Mouse (Mus musculus) CD4-positive, CD25-positive, alpha-beta regulatory T cell (primary cell): ENCODE measurements around the gene Slc2a3. TPM values are rescaled to one million over a fixed set of nuclear protein-coding genes. Genes with fewer than 3 reads are reported as not detected.

Source experiments
- polyA plus RNA-seq: library from polyadenylated mRNA; unstranded; fragments of 100-300 nt; shearing (Covaris generic); gene quantifications from one replicate; pipeline ENCODE4 v1.2.1, GENCODE M21; 2017

Gene Slc2a3
- polyA plus RNA-seq, result 95.4 TPM

DNA sequence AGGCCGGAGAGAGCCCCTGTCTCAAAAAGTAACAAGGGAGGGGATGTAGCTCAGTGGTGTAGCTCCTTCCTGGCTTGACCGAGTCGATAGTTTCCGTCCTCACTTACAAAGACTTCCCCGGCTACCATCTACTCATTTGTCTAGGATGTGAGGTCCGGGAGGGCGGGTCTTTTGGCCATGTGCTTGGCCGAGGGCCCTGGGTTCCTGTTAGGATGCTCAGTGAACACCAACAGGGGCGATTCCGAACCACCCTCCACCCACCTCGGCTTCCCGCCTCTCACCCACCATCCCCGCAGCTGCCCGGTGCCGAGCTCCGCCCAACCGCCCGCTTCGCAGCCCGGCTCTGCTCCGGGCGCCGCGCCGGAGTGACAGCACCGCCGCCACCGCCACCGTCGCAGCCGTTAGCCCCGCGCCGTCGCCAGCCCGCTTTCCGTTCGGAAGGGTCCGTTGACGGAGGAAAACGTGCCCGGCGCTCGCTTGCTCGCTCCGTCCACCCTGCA lies at the start of gene Slc2a3:
Gene Slc2a3 (minus strand): TSS at position 340 of the 500 bp plus-strand sequence.

DNA sequence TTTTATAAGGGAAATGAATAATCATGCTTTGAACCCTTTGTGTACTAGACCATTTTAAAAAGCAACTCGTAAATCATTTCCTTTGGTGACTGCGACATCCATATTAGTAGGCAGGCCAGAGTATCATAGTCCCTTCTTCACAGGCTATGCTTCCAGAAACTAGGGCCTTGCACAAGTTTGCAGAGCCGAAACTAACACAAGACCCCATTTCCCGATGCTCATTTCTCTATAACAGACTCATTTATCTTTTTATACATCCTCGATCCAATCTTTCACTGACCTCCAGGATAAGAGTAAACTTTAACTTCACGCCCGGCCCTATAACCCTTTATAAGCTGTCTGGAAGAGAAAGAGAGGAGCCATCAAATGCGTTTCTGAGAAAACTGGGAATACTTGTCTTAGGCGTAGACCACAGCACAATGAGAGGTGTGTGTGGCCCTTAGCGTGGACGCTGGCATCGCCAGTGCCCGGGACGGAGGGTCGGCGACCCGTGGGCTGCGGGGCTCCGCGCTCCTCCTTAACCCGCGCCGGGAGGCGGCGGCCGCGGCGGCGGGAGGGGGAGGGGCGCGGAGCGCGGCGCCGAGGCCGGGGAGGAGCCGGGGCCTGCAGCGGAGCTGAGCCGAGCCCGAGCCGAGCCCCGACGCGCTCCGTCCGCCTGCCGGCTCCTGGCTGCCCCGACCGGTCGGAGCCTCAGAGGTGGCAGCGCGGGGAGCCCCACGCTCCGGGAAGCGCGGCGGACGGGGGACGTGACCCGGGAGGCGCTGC lies 18.0 kb upstream of the Slc2a3 start, which contains the start of gene Foxj2:
Gene Foxj2 (plus strand): TSS at position 609 of the 765 bp plus-strand sequence.

DNA sequence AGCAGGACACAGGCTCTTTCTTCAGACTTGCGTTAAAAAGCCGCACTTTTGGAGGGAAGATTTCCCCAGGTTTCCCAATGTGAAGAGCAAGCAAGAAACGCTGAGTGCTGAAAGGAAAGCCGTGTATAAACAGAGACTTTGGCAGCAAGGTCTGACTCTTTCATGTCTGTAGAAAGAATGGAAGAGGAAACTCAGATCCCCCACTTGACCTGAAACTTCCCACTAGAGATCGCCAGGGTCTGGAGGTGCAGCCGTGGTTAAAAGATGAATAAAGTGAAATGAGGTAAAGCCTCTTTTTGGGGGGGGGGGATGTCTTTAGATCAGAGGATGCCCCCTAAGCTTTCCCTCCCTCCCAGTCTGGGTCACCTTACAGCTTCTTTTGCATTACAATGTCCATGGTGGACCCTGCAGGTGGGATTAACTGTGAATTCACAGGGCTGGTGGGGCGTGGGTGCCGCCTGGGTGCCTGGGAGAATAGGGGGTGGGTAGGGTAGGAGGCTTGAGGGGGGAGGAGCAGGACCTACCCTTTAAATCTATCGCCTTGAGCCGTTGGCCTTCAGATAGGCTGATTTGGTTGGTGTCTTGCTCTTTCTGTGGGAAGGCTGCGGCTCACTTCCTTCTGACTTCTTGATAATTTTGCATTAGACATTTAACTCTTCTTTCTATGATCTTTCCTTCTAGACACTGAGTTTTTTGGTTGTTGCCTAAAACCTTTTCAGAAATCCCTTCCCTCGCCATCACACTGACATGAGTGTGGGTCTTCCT lies 94.2 kb downstream of the Slc2a3 start, which contains the start of gene Nanog:
Gene Nanog (plus strand): TSS at position 454 of the 765 bp plus-strand sequence.

Other genes starting within 250 kb of the Slc2a3 start
- gene Aicda, start 247.8 kb downstream of the Slc2a3 start, polyA plus RNA-seq, result 0.26 TPM
- 17.6 TPM for gene Apobec1, start 199.2 kb downstream of the Slc2a3 start, polyA plus RNA-seq
- not detected for gene Gdf3, start 191.6 kb downstream of the Slc2a3 start, polyA plus RNA-seq
- gene Dppa3, start 175.2 kb downstream of the Slc2a3 start, polyA plus RNA-seq, result not detected
- not detected for gene Nanog, start 94.2 kb downstream of the Slc2a3 start, polyA plus RNA-seq
- 35.0 TPM for gene Foxj2, start 18.3 kb upstream of the Slc2a3 start, polyA plus RNA-seq
- 0.11 TPM for gene C3ar1, start 54.5 kb upstream of the Slc2a3 start, polyA plus RNA-seq
- gene Necap1, start 72.8 kb upstream of the Slc2a3 start, polyA plus RNA-seq, result 34.9 TPM
- not detected for gene Clec4a1, start 120.2 kb upstream of the Slc2a3 start, polyA plus RNA-seq
- gene Clec4a3, start 150.9 kb upstream of the Slc2a3 start, polyA plus RNA-seq, result 0.20 TPM
- gene Clec4a4, start 188.7 kb upstream of the Slc2a3 start, polyA plus RNA-seq, result 0.31 TPM
- gene Clec4b1, start 248.3 kb upstream of the Slc2a3 start, polyA plus RNA-seq, result 0.32 TPM